Mouse (Mus musculus): ENCODE measurements at regions not wholly inside any gene's neighbourhood (a gene's known extent, or its start where the extent isn't known, plus 50 kb on each side); places are given as distances from the start of the nearest gene placed in this dataset.

DNA sequence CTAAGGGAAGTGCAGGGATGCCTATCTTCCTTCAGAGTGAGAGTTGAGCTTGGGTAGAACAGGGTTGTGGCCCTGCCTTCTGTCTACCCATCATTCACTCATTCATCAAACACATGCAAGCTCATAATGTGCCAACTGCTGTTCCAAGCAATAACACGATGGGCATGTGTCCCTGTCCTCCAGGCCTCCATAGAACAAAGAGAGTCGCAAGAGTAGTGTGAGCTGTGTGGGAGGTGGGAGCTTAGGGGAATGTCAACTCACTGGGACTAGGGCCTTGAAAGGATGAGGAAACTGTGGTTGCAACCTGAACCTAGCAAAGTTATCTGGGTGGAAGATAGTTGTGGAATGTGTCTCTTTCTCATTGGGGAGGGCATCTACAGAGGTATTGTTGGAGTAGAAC, 157.7 kb upstream of the Gmds start:
- TF ChIP-seq CTCF (IDR thresholded peaks at IDR 0.05; ENCODE audit: extremely low read depth, insufficient read length, insufficient replicate concordance, low read depth, low read length), result no peak
- TF ChIP-seq POLR2A (IDR thresholded peaks at IDR 0.05; ENCODE audit: low read depth, low read length), result no peak
